Mouse (Mus musculus): ENCODE measurements around the gene Ubqln4.

DNA sequence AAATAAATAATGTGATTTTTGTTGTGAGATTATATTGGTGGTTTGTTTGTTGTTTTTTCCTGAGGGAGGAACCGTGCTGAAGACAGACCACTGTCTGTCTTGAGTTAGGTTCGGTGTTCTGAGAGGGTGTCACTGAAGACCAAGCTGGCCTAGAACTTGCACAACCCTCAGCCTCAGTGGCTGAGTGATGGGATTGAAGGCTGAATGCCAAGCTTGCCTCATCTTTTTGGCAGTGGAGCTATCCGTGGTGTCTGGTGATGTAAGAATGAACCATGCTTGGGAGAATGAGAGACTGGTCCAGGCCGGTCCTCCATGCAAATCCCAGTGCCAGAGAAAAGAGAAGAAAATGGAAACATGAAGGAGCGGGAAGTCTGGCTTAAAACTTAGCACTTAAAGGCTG lies 16.1 kb downstream of the Ubqln4 start:
- TF ChIP-seq EP300 (IDR thresholded peaks at IDR 0.05; ENCODE audit: low read length) (no peak), USF1 (IDR thresholded peaks at IDR 0.05; ENCODE audit: low read depth, low read length) (no peak), TCF12 (IDR thresholded peaks at IDR 0.05; ENCODE audit: low read depth, low read length) (no peak), CTCF (conservative IDR thresholded peaks at IDR 0.05 in 1 of 2, IDR thresholded peaks at IDR 0.05 in 1 of 2; ENCODE audit: low read depth in 2 of 2, low read length in 2 of 2) (no peak), MEF2A (IDR thresholded peaks at IDR 0.05; ENCODE audit: borderline replicate concordance, low read depth, low read length) (no peak), POLR2A (IDR thresholded peaks at IDR 0.05; ENCODE audit: low read depth, low read length) (no peak), ETS1 (conservative IDR thresholded peaks at IDR 0.05; ENCODE audit: low read depth, low read length) (no peak), MAZ (IDR thresholded peaks at IDR 0.05; ENCODE audit: low read depth, low read length) (no peak), POLR2AphosphoS2 (IDR thresholded peaks at IDR 0.05; ENCODE audit: low read depth, low read length) (no peak)

Data from CH12.LX (cell line).